Mouse (Mus musculus): ENCODE measurements around the gene Utp18.

Gene Utp18

DNA sequence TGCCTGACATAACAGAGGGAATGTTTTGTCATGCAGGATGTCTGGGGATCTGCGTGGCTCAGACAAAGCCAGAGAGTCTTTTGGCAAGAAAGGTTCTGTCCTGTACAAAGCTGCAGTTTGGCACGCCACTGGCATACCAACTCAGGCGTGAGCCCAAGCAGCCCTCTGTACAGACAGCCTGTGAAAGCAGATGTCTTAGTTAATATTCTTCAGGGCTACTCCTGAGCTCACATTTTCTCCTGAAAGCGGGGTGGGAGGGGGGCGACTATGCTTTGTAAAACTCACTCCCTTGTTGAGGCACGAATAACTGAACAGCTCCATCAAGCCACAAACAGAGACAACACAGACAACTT lies 56.3 kb downstream of the Utp18 start:
- DNase-seq (ENCODE audit: low spot score), result no peak

GRCm38 (mm10) chr11:93828619-93829326 lies 56.8 kb downstream of the Utp18 start:
- DNase-seq (ENCODE audit: low spot score), result no peak

GRCm38 (mm10) chr11:93822261-93822660 lies 63.3 kb downstream of the Utp18 start:
- DNase-seq (ENCODE audit: low spot score), result no peak

DNA sequence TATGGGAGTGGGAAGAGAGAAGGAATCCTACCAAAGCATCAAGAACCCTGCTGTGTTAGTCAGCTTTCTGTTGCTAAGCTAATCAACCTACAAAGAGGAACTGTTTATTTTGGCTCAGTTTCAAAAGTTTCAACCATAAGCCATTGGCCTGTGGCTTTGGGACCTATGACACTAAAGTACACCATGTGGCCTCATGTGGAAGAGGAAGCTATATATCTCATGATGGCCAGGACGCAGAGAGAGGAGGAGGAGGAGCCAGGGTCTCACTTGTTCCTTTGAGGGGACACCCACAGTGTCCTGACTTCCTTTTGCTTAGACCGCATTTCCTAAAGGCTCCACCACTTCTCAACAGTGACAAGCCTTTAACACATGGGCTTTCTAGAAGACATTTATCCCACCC lies 64.0 kb downstream of the Utp18 start:
- no peak for DNase-seq (ENCODE audit: low spot score)

DNA sequence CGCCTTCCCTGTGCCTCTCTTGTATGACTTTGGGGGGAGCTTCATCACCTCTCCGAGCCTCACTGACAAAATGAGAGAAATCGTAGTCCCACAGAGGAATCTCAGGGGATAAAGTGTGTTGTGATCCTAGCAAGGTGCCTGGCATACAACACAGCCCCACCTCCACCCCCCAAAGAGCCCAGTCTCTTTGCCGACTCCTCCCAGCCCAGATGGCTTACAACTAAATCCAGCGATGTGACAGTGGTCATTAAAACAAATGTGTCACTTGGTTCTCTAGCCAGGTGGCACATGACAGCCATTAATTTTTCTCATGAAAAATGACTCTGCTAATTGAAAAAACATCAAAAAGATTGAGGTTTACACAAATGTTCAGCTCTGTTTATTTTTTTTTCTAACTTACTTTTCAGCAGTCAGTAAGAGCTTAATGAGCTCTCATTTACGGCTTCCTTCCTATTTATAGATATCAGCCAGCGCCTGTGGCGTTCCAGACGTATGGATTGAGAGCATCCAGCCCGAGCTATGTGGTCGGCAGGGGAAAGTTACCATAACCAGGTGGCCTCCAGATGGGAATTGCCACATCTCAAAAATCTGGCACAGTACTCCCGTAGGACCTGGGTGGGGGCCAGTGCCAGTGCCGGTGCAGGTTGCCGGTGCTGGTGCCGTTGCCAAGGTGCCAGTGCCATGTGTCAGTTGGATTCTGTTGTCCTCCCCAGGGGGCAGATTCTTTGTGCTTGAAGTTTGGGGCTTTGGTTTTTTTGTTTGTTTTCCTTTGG lies 67.4 kb downstream of the Utp18 start:
- DNase-seq (ENCODE audit: low spot score), result no peak

DNA sequence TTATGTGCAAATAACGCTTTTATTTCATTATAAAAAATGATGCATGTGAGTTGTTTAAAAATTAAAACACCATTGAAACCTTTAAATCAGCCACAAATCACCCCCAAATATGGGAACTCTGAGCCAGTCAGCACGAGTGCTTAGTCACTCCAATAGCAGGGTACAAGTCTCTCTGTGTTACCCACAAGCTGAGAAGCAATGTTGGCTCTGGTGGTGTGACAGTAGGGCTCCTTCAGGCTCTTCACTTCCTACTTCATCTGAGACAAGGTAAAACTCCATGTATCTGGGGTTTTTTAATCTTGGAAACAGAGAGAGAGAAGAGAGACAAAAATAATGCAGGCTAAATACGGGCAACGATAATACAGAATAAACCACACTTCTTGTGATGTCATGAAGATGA lies 72.6 kb downstream of the Utp18 start:
- DNase-seq (ENCODE audit: low spot score), result no peak

- DNase-seq (ENCODE audit: low spot score), result no peak
Measured at GRCm38 (mm10) chr11:93812125-93812868, 73.3 kb downstream of the Utp18 start.
